Mouse (Mus musculus): ENCODE measurements at regions not wholly inside any gene's neighbourhood (a gene's known extent, or its start where the extent isn't known, plus 50 kb on each side); places are given as distances from the start of the nearest gene placed in this dataset.

GRCm38 (mm10) chr15:44050565-44051274 lies 3916.6 kb downstream of the 9330182O14Rik start:
- in situ Hi-C loops (cut with MboI; ENCODE audit: low pct_unique_long_range_greater_than_20kb) = no loop called here
- peaks cover 10% of the 10 kb centered on the region for H3K27me3 ChIP-seq
- CTCF ChIA-PET = no interaction called here
- no peak for TF ChIP-seq CTCF (IDR thresholded peaks at IDR 0.05)
- DNase-seq (ENCODE audit: low read depth, low spot score) (no peak), ATAC-seq (no peak)
- POLR2A ChIA-PET = no interaction called here

GRCm38 (mm10) chr15:44064855-44065254 lies 3930.7 kb downstream of the 9330182O14Rik start:
- ATAC-seq = no peak
- CTCF ChIA-PET = no interaction called here
- POLR2A ChIA-PET = no interaction called here
- no peak for DNase-seq (ENCODE audit: low read depth, low spot score)
- TF ChIP-seq CTCF (IDR thresholded peaks at IDR 0.05) = no peak
- no peaks in the 10 kb centered on the region for H3K27me3 ChIP-seq
- in situ Hi-C loops (cut with MboI; ENCODE audit: low pct_unique_long_range_greater_than_20kb) = no loop called here

- in situ Hi-C loops (cut with MboI; ENCODE audit: low pct_unique_long_range_greater_than_20kb) = no loop called here
Measured at GRCm38 (mm10) chr15:44083680-44084079, 3949.5 kb downstream of the 9330182O14Rik start.

GRCm38 (mm10) chr15:44112328-44112944 lies 3978.3 kb downstream of the 9330182O14Rik start:
- in situ Hi-C loops (cut with MboI; ENCODE audit: low pct_unique_long_range_greater_than_20kb) = no loop called here
- CTCF ChIA-PET = no interaction called here
- POLR2A ChIA-PET = no interaction called here
- TF ChIP-seq CTCF (IDR thresholded peaks at IDR 0.05) = no peak
- DNase-seq (ENCODE audit: low read depth, low spot score) (no peak), ATAC-seq (no peak)
- peaks cover 7% of the 10 kb centered on the region for H3K27me3 ChIP-seq

More at GRCm38 (mm10) chr15:44083680-44084079, 3949.5 kb downstream of the 9330182O14Rik start:
- CTCF ChIA-PET = no interaction called here
- TF ChIP-seq CTCF (IDR thresholded peaks at IDR 0.05) = no peak
- POLR2A ChIA-PET = no interaction called here
- no peak for DNase-seq (ENCODE audit: low read depth, low spot score)
- H3K27me3 ChIP-seq = no peaks in the 10 kb centered on the region
- ATAC-seq = no peak

- CTCF ChIA-PET = no interaction called here
- in situ Hi-C loops (cut with MboI; ENCODE audit: low pct_unique_long_range_greater_than_20kb) = no loop called here
- POLR2A ChIA-PET = no interaction called here
- no peak for ATAC-seq
- H3K27me3 ChIP-seq = no peaks in the 10 kb centered on the region
- no peak for DNase-seq (ENCODE audit: low read depth, low spot score)
- no peak for TF ChIP-seq CTCF (IDR thresholded peaks at IDR 0.05)
Measured at GRCm38 (mm10) chr15:44134213-44134612, 4000.0 kb downstream of the 9330182O14Rik start.

Data from Patski (cell line).